Mouse (Mus musculus) E14TG2a.4 (cell line): ENCODE measurements around the gene Srd5a1.

ENCODE experiments used
- CTCF ChIP-seq: conservative IDR thresholded peaks from 2 replicates; pipeline ENCODE4 v1.5.1; 2014; ENCODE audit warnings: low read length
- NANOG ChIP-seq: IDR thresholded peaks from 2 replicates; pipeline ENCODE4 v1.6.1; 2014; ENCODE audit warnings: borderline replicate concordance, low read length, mixed read lengths
- POU5F1 ChIP-seq: IDR thresholded peaks from 2 replicates; pipeline ENCODE4 v1.6.1; 2014; ENCODE audit warnings: low read length, borderline replicate concordance

DNA sequence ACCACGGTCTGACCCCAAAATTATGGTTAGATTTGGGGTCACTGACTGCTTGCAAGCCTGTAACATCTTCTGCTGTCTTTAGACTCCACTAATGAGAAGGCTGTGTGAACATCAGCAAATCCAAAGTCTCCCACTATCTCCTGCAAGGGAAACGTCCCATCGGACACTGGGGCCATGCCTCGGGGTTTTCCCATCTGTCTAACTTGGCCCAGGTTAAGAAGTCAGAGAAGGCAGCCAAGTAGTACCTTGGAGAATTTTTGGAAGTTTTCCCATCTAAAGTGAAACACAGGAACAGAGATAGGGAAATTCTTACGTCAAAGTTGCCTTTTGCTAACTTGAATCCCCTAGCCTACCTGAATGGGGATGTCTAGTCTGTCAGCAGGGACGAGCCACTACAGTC, 27.7 kb downstream of the Srd5a1 start:
- TF ChIP-seq CTCF (no peak), NANOG (no peak), POU5F1 (no peak)
